Mouse (Mus musculus) liver, embryonic 14.5 days (tissue): ENCODE results near the gene Khdc4. TPM values are rescaled to one million over a fixed set of nuclear protein-coding genes. Genes with fewer than 3 reads are reported as not detected.

Source experiments
- ATAC-seq: fragments of 200-750 bp; cut with Nextera tagmentation; 2 replicates; pipeline ENCODE4 v1.8.0; 2017; ENCODE audit warnings: moderate number of reproducible peaks, mild to moderate bottlenecking, moderate library complexity; ENCODE audit not compliant: insufficient read depth
- DNase-seq, 3 experiments: peaks; one replicate each; pipeline ENCODE4 v3.0.0-alpha.2; 2012 to 2013; ENCODE audit warnings: low read depth in 3 of 3, low spot score in 3 of 3
- H3K27ac ChIP-seq: fragments of 300-500 bp; sonication (generic); 2 replicates; pipeline ENCODE4 v1.5.1; 2014; ENCODE audit warnings: moderate library complexity, mild to moderate bottlenecking, control low read depth, inconsistent platforms
- H3K27me3 ChIP-seq: fragments of 300-500 bp; sonication (generic); 2 replicates; pipeline ENCODE4 v1.6.1; 2014; ENCODE audit warnings: mild to moderate bottlenecking, low read length, moderate library complexity; ENCODE audit not compliant: control insufficient read depth, insufficient read depth
- H3K36me3 ChIP-seq: fragments of 300-500 bp; sonication (generic); replicated peaks from 2 replicates; pipeline ENCODE4 v1.6.1; 2014; ENCODE audit warnings: low read depth; ENCODE audit not compliant: control insufficient read depth, insufficient read depth
- H3K4me1 ChIP-seq, 2 experiments: fragments of 200-500 bp in 1 of 2; fragments of 300-500 bp in 1 of 2; sonication (generic) in 1 of 2; replicated peaks; 2 replicates each; pipeline ENCODE4 v1.6.1; 2012 to 2014; ENCODE audit warnings: antibody characterized with exemption in 1 of 2, inconsistent platforms in 1 of 2, low read length in 1 of 2; ENCODE audit not compliant: control insufficient read depth in 2 of 2, insufficient read depth in 2 of 2
- H3K4me2 ChIP-seq: fragments of 300-500 bp; sonication (generic); 2 replicates; pipeline ENCODE4 v1.6.1; 2014; ENCODE audit warnings: low read depth, mild to moderate bottlenecking, control low read depth, moderate library complexity
- H3K4me3 ChIP-seq, 2 experiments: fragments of 200-500 bp in 1 of 2; fragments of 300-500 bp in 1 of 2; sonication (generic) in 1 of 2; 2 replicates each; pipeline ENCODE4 v1.5.1; 2012 to 2014; ENCODE audit warnings: low read depth in 2 of 2, low read length in 2 of 2, mild to moderate bottlenecking in 2 of 2, control low read depth in 1 of 2, inconsistent platforms in 1 of 2, moderate library complexity in 1 of 2; ENCODE audit not compliant: insufficient read depth in 1 of 2
- H3K9ac ChIP-seq: fragments of 300-500 bp; sonication (generic); replicated peaks from 2 replicates; pipeline ENCODE4 v1.6.1; 2014; ENCODE audit warnings: mild to moderate bottlenecking, control low read depth, moderate library complexity
- H3K9me3 ChIP-seq: fragments of 300-500 bp; sonication (generic); 2 replicates; pipeline ENCODE4 v1.6.1; 2016; ENCODE audit warnings: low read length, mixed read lengths; ENCODE audit not compliant: control insufficient read depth
- CTCF ChIP-seq: IDR thresholded peaks from 2 replicates; pipeline ENCODE4 v1.5.1; 2016; ENCODE audit warnings: antibody characterized with exemption, low read depth, control low read depth
- EP300 ChIP-seq: IDR thresholded peaks from 2 replicates; pipeline ENCODE4 v1.6.1; 2016; ENCODE audit warnings: antibody characterized with exemption, low read depth
- WGBS: fragments of 180-500 bp; shearing (Covaris S2); extraction: QIAGEN DNeasy Blood & Tissue Kit; methylation state at CpG from one replicate; pipeline ENCODE4 v1.1.7; 2014; ENCODE audit not compliant: insufficient replicate concordance; 5-methylcytosine and 5-hydroxymethylcytosine counted together
- polyA plus RNA-seq, 2 experiments: library from polyadenylated mRNA; depleted of rRNA in 1 of 2; stranded (reverse) in 1 of 2; unstranded in 1 of 2; fragments of >200 nt; fragmentation: Nextera tagmentation in 1 of 2; extraction: Ambion mirVana in 1 of 2; gene quantifications; 2 replicates each; pipeline versions ENCODE4 v1.2.1 to v1.2.3; 2012 to 2014

Khdc4 gene
- polyA plus RNA-seq, 2 experiments, result 18.5 to 29.4 TPM

DNA sequence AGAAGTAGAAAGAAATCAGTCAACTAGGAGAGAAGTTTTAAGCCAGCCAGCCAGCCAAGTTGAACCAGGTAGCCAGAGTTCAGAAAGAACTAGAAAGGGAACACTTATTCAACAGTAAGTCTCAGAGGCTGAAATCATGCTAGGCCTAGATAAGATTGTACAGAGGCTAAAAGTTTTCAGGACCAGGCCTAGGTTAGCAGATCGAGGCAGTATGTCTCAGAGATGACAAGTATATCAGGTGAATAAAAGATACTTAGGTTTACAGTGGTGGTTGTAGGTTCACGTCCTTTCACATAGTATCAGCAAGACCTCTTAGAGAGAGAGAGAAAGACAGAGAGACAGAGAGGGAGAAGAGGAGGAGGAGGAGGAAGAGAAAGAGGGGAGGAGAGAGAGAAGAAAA, 1.8 kb upstream of the Khdc4 start:
- H3K27ac ChIP-seq, result no peak overlapping the region
- no peak overlapping the region for H3K9ac ChIP-seq
- DNase-seq (no peak), ATAC-seq (no peak)
- peaks cover 4% of the 10 kb centered on the region for H3K36me3 ChIP-seq
- H3K4me2 ChIP-seq, result no peak overlapping the region
- peaks cover 5 to 15% of the 10 kb centered on the region in 2 experiments; a peak in 3 of 4 replicates for H3K4me1 ChIP-seq
- no peaks in the 10 kb centered on the region for H3K27me3 ChIP-seq
- H3K4me3 ChIP-seq, result no peak overlapping the region
- H3K9me3 ChIP-seq, result no peaks in the 10 kb centered on the region
- WGBS, result 58% methylated on average over 2 of the region's 2 CpGs
- no peak for TF ChIP-seq EP300

DNA sequence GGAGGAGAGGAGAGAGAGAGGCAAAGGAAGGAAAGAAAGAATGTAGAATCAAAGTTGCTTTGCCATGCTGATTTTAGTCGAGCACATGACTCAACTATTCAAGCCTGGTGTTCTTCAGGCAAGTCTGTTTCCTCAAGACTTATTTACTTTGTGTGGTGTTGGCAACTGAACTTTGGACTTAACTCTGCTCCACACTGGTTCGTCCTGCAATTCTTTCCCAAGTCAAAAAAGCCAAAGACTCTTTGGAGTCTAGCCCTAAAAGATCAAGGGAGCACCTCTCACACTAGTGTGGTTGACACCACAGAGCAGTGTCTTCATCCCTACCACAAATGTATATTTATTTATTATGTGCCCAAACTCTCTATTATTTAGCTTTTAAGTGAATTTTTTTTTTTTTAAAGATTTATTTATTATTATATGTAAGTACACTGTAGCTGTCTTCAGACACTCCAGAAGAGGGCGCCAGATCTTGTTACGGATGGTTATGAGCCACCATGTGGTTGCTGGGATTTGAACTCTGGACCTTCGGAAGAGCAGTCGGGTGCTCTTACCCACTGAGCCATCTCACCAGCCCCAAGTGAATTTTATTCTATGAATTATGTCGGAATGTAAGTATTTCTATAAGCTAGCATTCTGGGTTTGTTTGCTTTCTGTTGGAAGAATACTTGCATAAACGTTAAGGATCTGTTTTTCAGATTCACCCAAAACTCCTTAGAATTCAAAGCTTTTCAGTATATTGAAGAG, 1.2 kb upstream of the Khdc4 start:
- DNase-seq (no peak), ATAC-seq (no peak)
- H3K4me2 ChIP-seq, result peak overlapping the region; percentile 80
- peak overlapping the region; percentile 76 for H3K27ac ChIP-seq
- TF ChIP-seq CTCF, result no peak
- no peak for TF ChIP-seq EP300
- 52% methylated on average over 6 of the region's 8 CpGs for WGBS
- H3K9me3 ChIP-seq, result no peaks in the 10 kb centered on the region
- H3K4me1 ChIP-seq, result peaks cover 5 to 15% of the 10 kb centered on the region in 2 experiments; a peak in 3 of 4 replicates
- H3K9ac ChIP-seq, result 0 out of 2 replicates have a peak overlapping the region, but pooled peaks have one; percentile 73
- H3K4me3 ChIP-seq, result peak overlapping the region in 1 of 2 experiments; percentile 79; a peak in 2 of 4 replicates
- no peaks in the 10 kb centered on the region for H3K27me3 ChIP-seq
- peaks cover 8% of the 10 kb centered on the region for H3K36me3 ChIP-seq

DNA sequence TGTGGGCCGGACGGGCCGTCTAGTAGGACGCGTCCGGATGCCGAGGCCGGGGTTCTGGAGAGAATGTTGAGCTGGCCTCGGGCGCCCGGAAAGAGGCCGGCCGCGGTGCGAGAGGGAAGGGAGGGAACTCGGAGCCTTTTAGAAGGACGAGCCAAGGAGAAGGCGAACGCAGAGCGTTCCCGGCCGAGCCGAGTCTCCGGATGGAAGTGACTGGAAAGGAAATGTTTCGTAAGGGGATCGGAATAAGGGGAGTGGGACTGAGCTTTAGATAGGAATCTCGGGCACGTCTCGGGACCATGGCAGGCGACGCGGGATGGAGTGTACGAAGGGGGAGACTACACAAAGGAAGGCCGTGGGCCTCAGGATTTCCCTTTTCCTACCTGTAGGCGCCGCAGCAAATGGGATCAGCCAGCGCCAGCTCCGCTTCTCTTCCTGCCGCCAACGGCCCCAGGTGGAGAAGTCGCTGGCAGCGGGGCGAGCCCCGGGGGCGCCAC, 402 bp downstream of the Khdc4 start:
- Histone ChIP-seq H3K4me2 (peak overlapping the region; percentile 80), H3K4me3 (peak overlapping the region; percentile 79 to 95), H3K27me3 (no peaks in the 10 kb centered on the region), H3K4me1 (peaks cover 5 to 15% of the 10 kb centered on the region in 2 experiments; a peak in 3 of 4 replicates), H3K27ac (peak overlapping the region; percentile 38), H3K9me3 (no peaks in the 10 kb centered on the region), H3K9ac (peak overlapping the region; percentile 81), H3K36me3 (peaks cover 24% of the 10 kb centered on the region)
- ATAC-seq (peak; percentile 58), DNase-seq (peak; percentile 10 to 37 (median 14))
- WGBS, result under 1% methylated on average over 45 of the region's 45 CpGs
- TF ChIP-seq EP300 (no peak), CTCF (peak; percentile 38; the same call in 1 of the 2 replicates)

DNA sequence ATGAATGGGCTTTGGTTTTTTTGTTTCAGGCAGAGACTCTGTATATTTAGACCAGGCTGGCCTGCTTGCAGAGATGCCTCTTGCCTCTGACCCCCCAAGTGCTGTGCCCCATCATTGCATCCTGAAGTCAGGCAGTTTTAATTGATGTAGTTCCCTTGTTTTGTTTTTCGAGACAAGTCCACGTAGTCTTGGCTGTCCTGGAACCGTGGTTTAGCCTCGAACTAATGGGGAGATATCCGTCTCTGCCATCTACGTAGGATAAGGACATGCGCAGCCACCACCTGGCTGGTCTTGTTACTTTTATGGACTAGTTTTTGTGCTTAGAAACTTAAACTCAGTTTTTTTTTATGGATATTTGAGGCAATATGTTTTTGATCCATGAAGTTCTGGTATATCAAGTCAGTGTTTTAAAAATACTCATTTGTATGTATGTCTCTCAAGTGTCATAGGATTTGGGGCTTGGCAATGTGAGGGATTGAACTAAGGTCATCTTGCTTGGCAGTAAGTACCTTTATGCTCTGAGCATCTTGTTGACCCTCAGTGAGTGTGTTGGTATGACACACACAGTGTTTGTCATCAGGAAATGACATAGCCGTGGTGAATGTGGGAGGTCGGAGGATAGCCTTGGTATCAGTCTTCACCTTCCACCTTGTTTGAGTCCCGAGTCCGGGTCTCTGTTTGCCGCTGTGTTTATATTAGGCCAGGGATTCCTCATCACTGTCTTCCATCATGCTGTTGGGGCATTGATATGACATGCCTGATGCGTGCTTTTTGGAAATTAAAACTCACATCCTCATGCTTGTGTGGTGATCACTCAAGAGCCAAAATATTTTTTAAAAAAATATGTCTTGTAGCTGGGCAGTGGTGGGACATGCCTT, 1.4 kb downstream of the Khdc4 start:
- WGBS, result 14% methylated on average over 13 of the region's 13 CpGs
- DNase-seq (peak in 2 of 3 experiments; percentile 12 to 19), ATAC-seq (no peak)
- Histone ChIP-seq H3K27me3 (no peaks in the 10 kb centered on the region), H3K4me2 (peak overlapping the region; percentile 80), H3K9me3 (no peaks in the 10 kb centered on the region), H3K27ac (no peak overlapping the region), H3K9ac (peak overlapping the region; percentile 81), H3K4me1 (peaks cover 5 to 15% of the 10 kb centered on the region in 2 experiments; a peak in 3 of 4 replicates), H3K36me3 (peaks cover 33% of the 10 kb centered on the region), H3K4me3 (peak overlapping the region; percentile 79 to 95)
- TF ChIP-seq EP300 (no peak), CTCF (no peak)
